Mouse (Mus musculus) forelimb bud, embryonic 11.5 days (tissue): Measurements from ENCODE around the gene Gstt4.
"Not testable (repeated sequence)": the region's sequence is repeated elsewhere in the genome, so short reads cannot be mapped to it uniquely, and the experiment has no call there.

Experiments
- DNase-seq: peaks from one replicate; pipeline ENCODE4 v3.0.0-alpha.2; 2012; ENCODE audit warnings: low read depth, low spot score

Gene Gstt4

DNA sequence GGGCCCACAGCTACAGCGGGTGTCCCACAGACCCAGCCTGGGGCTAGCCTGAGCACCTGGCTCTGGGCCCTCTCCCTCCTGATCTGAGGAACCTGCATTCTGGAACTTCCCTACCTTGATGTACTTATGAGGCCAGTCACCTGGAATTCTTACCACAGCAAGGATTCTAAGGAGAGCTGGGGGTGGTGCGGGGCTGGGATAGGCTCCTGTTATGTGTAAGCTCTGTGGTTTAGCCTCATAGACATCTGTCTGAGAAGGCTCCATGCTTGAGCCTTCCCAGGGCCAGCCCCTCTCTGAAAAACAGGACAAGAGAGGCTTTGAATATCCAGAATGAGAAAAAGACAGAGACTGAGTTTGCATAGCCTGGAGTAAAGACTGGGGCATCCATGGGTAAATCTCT lies at the start of gene Gstt4:
TSS of gene Gstt4 (minus strand) at position 101 of the 400 bp plus-strand sequence.
- DNase-seq = no peak

DNA sequence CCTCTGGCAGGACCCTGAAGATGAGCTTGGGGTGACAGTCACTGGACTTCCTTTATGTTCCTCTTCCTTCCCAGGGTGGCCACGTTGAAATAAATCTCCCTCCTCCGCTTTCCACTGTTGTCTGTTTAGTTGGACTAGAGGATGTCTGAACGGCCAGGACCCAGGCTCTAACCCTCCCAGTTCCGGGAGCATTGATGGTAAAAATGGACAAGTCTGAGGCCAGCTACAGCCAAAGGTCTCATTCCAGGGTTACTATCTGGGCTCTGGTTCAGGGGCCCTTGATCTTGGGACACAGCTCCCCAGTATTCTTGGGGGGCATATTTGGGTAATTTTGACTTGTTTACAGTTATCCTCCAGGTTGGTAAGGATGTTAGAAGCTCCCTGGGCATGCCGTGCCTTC lies 39.2 kb upstream of the Gstt4 start:
- DNase-seq = no peak

DNA sequence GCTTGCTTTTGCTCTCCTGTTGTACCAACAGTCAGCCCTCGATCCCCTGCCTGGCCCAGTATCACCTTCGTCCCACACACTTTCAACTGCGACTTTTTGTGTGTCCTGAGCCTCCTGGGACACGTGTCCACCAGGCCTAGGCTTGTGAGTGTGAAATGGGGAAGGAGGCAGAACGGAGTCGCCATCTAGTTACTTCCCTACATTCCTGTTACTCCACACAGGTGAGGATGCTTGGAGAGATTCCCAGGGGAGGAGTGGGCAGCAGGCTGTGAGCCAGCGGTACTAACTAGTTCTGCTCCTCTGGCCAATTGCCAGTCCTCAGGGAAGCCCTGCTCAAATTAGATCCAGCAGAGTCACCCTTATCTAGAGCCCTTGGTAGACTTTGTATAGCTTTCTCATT lies 38.4 kb upstream of the Gstt4 start:
- no peak for DNase-seq

DNA sequence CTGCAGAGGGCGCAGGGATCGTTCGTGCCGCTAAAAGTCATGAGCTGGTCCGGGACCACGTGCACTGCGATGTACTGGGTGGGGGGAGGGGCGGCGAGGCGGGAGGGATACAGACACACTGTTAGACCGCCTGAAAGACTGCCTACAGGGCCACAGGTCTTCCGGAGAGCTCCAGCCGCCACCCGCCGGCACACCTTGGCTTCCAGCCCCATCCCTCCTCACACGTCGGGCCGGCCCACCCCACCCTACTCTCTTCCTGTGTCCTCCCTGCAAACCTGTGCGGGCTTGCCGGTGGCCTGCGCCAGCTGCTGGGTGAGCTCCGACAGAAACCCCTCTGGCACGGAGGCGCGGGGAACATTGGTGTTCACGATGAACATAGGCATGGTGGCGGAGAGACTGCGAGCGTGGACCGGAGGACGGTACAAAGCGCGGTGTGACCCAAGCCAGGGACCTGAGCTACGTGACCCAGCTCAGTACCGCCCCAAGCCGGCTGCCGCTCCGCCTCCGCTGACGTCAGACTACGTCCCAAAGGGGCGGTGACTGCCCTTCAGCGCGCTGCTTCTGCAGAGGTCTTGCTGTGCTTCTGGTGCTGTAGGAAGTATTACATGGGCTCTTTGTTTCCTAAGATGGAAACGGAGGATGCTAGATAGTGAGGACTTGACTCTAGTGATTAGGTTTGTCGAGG lies 37.6 kb upstream of the Gstt4 start, which contains the start of gene Mif:
TSS of gene Mif (minus strand) at position 455 of the 685 bp plus-strand sequence.
- peak; percentile 95 for DNase-seq

DNA sequence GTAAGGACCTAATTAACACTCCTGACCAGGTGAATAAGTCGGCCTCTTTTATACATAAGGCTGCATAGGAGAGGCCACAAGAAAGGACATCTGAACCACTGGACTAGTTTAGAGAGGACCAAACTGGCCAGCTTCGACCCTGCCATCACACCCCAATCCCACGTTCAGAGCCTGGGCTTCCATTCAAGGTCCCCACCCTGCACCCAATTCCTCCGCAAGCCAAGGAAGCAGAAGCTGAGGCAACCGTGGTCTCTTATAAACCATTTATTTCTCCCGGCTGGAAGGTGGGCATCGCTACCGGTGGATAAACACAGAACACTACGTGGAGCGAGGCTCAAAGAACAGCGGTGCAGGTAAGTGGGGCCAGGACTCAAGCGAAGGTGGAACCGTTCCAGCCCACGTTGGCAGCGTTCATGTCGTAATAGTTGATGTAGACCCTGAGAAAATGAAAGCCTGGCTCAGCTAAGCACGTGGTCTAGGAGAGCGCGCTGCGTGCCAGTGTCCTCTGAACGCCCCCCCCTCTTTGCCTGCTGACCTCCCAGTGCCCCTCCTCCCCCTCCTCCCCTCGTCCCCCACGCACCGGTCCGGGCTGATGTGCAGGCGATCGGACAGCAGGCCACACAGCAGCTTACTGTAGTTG lies 36.9 kb upstream of the Gstt4 start:
- DNase-seq = peak; percentile 63

DNA sequence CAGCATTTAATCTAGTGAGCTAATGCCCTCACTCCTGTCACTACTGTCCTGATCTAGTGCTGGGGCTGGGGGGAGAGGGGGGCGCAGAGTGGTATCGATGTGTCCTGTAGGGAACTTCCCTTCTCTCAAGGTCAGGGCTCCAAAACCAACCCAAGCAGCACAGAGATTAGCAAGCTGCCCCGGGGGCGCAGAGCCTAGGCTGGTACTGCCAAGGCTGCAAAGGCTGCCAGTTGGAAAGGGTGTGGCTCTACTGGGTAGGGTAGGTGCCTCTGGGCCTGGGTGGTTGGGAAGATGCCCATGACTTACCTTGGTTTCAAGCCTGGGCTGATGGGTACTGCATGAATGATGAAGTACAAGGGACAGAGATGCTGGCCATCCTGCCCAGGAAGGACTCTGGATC lies 35.3 kb upstream of the Gstt4 start:
- no peak for DNase-seq

DNA sequence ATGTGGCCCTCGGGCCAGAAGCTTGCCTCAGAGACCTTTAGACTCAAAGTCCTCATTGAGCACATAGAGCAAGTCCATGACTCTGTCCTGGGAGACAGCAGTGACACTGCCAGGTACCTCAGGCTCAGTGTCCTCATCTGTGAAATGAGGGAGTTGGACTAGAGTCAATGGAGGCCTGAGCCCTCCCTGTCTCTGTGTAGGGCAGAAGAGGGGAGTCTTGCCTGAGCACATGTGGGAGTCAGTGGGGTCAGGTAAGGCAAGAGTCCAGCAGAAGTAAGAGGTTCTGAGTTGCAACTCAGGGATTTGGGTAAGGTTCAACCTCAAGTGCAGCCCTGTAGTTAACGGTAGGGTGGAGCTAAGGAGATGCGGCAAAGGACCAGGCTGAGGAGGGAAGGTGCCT lies 34.6 kb upstream of the Gstt4 start:
- no peak for DNase-seq

DNA sequence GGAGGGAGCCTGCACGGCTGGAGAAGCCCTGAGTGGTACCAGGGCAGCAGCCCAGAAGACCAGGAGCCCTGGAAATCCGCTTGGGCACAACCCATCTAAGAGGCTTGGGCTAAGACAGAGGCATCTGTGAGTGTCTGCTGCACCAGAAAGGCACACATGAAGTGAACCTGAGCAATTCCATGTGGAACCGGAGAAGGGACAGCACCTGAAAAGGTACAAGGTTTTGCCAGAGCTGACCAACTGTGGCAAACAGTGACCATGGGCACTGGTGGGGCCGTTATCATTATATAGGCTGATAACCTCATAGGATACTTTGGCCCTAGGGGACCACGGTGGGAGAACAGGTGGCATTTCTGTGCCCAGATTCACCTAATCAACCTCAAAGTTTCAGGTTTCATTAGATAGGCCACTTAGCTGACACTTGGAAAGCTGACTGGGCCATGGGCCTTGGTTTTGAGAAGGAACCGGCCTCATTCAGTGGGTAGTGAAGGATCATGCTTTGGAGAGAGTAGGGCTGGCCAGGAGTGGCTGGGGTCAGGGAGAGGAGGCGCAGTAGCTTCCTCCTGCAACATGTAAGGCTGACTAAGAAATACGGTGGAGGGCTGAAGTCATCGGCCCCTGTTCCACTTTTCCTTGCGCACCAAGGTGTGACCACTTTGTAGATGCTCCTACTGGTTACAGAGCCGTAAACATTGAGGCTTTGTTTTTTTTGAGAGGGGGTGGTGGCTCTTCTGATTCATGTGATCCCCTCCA lies 34.0 kb upstream of the Gstt4 start:
- no peak for DNase-seq

DNA sequence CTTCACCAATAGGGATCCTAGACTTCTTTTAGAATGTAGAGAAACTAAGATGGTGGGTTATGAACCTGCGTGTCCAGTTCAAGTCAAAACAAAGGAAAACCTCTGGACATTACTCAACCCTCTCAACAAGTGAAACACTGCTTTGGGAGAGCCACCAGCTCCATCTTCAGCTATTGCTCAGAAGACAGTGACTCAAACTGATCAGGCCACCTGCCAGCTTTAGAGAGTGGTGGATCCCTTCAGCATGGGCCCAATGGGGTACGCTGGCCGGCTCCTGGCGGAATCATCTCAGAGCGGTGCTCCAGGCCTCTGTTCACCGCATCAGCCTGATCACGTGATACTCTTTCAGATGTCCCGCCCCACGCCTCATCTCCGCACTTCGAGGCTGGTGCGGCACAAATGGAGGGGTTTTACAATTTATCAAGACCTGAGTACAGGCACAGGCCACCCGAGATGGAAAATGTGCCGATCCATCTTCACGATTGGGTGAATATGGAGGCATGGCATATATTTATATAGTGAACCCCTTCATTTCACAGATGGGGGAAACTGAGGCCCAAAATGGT lies 33.2 kb upstream of the Gstt4 start:
- DNase-seq = no peak

DNA sequence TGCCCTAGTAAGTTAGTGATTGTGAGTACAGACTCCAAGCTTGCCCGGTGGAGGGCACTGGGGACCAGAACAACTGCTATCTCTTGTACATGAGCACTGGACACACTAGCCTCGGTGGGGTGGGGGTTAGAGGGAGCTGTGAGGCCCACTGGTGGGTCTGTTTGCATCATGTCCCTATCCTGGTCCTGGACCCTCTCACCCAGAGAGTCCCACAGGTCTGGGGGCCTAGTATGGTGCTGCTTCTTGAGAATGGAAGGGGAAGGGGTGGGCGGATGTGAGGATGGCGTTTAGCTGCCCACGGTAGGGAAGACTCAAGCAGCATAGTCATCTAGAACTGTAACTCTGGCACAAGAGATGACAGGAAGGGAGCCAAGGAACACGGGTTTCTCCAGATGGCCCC lies 32.4 kb upstream of the Gstt4 start:
- DNase-seq = no peak

DNA sequence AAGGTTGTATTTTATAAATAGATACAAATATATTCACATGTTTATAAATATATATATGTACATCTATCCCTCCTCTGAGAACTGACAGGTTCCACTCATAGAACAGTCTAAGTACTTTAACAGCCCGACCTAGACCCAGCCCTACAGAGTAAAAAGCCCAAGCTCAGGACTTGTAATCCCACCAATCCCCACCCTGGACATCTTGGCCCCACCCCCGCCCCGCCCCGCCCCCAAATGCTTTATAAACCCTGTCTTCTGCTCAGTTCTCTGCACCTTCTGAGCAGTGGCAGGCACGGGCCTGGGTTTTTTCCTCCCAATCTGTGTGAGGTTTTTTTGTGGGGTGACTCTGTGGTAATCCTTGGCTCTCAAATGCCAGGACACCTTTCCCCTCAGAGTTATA lies 31.8 kb upstream of the Gstt4 start:
- DNase-seq = no peak

DNA sequence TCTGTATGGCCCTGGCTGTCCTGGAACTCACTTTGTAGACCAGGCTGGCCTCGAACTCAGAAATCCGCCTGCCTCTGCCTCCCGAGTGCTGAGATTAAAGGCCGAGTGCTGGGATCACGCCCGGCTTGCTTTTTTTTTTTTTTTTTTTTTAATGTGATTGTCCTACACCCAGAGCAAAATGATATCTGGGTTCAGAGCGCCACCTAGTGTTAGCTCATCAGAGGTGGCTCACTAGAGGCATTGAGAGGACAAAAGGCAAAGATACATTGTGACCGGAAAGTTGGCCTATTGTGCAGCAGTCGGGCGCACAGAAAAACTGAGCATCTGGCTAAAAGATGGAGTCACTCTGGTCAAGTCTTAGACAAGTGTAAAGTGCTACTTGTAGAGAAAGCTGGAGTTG lies 31.1 kb upstream of the Gstt4 start:
- peak; percentile 86 for DNase-seq

DNA sequence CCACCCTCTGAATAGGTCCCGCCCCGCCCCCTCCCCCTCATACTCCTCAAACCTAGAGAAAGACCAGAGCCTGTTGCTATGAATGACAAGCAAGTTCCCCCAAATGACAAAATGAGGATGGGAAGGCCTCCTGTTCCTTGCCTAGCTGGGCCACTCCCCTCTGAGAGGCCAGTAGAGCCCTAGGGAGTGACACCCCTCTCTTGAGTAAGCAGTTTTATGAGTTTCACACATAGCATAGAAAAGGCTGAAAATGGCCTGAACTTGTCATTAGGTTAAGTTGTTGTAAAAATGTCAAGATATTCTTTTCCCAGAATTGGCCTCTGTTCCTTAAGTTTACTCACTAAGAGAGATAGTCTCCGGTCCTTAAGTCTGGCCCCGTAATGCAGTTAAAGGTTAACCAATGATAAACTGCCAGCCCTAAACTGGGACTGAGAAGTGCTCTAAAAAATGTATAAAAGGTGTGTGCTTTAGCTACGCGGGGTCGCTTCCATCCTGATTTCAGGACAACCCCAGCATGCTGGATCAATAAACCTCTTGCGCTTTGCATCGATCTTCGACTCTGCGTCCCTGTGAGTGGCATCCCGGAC lies 30.3 kb upstream of the Gstt4 start:
- no peak for DNase-seq

DNA sequence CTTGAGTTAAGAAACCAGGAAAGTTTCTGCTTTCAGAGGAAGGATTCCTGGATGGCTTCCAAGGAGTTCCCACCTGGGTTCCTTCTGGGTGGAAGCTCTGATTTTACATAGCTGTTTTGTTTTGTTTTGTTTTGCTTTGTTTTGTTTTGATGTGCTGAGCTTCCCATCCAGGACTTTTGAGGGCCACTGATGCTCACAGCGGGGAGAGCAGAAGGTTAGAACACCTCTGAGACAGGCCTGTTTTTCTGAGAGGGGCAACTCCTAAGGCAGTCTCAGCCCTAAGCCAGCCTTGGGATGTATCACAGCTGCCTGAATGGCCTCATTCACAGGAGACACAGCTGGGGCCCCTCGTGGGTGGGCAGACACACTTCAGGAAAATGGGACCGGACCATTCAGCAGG lies 29.3 kb upstream of the Gstt4 start:
- no peak for DNase-seq

DNA sequence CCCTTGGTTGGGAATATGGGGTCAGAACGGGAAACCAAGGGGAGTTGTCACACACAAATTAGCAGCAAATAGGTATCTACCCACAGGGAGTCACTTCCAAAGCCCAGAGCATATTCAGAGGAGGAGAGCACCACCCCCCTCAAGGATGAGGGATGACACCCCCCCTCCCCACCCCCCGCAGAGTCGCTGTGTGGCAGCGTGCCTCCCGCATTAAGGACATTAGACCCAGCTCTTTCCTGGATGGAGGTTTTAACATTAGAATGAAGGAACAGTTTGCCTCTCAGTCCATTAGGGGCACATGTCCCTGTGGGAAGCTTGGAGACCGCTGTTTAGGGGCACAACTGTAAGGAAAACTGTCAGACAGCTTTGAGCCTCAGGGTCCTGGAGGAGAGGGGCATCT lies 28.7 kb upstream of the Gstt4 start:
- no peak for DNase-seq

DNA sequence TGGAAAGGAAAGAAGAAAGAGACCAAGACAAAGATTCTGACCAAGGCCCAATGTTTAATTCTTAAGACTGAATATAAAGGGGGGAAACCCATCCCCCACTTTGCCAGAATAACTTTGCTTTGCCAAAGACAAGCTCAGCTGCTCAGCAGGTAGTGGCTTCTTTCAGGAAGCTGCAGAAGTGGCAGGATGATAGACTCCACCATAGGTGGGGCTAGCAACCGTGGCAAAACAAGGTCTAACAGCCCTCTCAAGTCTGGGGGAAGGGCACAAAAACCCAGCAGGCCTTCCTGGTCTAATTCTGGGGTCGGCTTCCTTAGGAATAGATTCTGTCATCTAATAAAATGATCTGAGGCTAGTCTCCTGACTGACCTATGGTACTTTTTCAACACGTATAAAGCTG lies 26.0 kb upstream of the Gstt4 start:
- DNase-seq = no peak

DNA sequence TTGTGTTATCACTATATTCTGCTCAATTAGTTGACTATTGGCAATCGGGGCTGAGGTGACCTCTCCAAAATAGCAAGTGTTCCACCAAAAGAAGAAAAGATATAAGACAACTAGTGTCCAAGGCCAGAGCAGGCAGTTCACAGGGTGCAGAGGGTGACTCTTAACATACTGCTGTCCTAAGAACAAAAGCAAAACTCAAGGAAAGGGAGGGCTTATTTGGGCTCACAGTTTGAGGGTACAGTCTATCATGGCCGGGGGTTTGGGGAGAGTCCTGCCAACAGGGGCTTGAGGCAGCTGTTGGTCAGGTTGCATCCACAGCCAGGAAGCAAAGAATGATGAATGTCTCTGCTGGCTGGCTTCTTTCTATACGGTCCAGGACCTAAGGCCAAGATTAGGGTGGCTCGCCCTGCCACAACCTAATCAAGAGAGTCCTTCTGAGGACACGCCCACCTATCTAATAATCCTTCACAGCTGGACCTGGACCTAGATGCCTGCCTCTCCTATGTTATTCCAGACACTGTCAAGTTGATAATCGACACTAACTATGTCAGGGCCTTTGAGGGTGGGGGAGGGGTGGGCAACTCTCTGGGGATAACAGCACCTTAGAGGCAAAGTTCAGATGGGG lies 23.1 kb upstream of the Gstt4 start:
- DNase-seq = no peak

DNA sequence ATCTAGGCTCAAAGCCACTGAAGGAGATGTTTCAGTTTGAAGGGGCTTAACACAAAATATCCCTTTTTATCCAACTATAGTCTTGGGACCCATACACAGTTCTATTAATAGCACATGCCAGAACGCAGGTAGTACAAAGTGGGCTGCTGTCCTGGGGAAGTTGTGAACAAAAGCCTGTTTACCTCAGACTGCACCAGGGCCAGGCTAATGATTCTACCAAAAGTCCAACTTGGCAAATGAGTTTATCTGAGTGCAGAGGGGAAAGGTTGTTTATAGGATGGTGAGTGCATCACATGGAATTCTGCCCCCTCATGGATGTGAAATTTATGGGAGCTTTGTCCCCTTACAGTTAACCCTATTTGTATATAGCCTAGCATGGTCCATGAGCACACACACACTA lies 22.5 kb upstream of the Gstt4 start:
- DNase-seq = no peak

DNA sequence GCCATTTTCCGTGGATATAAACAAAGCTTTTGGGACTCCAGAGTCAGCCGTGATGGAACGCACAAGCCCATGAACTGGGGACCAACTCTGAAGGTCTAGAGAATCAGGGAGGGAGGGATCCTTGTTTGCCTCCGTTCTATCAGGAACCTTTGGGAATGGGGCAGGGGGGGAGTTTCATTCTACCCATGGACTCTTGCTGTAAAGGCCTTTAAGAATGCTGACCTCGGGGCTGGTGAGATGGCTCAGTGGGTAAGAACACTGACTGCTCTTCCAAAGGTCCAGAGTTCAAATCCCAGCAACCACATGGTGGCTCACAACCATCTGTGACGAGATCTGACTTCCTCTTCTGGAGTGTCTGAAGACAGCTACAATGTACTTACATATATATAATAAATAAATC lies 21.6 kb upstream of the Gstt4 start:
- not testable (repeated sequence) for DNase-seq

DNA sequence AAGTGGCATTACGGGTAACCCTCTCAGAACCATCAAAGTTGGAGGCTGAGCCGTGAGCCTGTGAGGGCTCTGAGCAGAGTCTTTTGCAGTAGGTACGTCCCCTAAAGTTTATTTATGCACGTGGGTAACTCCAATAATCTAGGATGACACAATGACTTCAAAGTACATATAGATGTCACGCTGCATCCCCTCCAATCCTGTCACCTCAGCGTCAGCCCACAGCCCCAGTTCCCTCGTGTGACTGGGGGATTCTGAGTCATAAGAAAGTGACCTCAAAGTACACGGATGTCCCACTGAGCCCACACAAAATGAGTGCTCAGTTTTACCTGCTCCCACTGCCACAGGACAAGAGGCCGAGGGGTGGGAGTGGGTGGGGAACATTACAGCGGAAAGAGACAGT lies 16.7 kb upstream of the Gstt4 start:
- DNase-seq = no peak

DNA sequence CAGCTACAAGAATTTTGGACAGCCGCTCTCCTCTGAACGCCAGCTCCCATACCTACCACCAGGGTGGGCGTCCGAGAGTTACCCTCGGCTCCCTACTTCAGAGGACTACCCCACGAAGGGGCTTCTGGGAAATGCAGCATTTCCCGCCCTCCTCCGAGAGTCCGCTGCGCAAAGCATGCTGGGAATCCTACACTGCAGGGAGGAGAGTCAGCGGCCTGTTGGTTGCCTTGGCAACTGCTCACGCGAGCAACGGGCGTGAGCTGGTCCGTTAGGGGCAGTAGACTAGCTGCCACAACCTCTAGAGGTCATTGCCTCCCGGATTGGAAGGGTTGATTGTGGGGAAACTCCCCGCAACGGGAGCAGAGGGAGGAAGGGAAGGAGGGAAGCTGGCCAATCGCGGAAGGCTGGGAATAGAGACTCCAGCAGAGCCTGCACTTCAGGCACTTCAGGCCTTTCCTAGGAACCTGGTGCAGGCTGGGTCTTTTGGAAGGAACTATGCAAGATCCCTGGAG lies 15.0 kb upstream of the Gstt4 start, which contains the start of gene Gstt2:
TSS of gene Gstt2 (minus strand) at position 177 of the 512 bp plus-strand sequence.
- peak; percentile 98 for DNase-seq
